Mouse (Mus musculus) embryonic facial prominence, embryonic 10.5 days (tissue): ENCODE results near the gene Esx1. TPM values are rescaled to one million over a fixed set of nuclear protein-coding genes. Genes with fewer than 3 reads are reported as not detected.

Source experiments
- DNase-seq: peaks from one replicate; pipeline ENCODE4 v3.0.0-alpha.2; 2017; ENCODE audit warnings: low spot score
- H3K27ac ChIP-seq: fragments of 300-500 bp; sonication (generic); replicated peaks from 2 replicates; pipeline ENCODE4 v1.5.1; 2016; ENCODE audit warnings: mild to moderate bottlenecking
- H3K27me3 ChIP-seq: fragments of 300-500 bp; sonication (generic); replicated peaks from 2 replicates; pipeline ENCODE4 v1.6.1; 2016; ENCODE audit warnings: low read depth, mild to moderate bottlenecking; ENCODE audit not compliant: poor library complexity, severe bottlenecking
- H3K36me3 ChIP-seq: fragments of 300-500 bp; sonication (generic); replicated peaks from 2 replicates; pipeline ENCODE4 v1.6.1; 2016; ENCODE audit warnings: mild to moderate bottlenecking, moderate library complexity
- H3K4me1 ChIP-seq: fragments of 300-500 bp; sonication (generic); 2 replicates; pipeline ENCODE4 v1.6.1; 2016
- H3K4me3 ChIP-seq: fragments of 300-500 bp; sonication (generic); 2 replicates; pipeline ENCODE4 v1.5.1; 2016; ENCODE audit warnings: mild to moderate bottlenecking, moderate library complexity
- H3K9me3 ChIP-seq: fragments of 300-500 bp; sonication (generic); 2 replicates; pipeline ENCODE4 v1.6.1; 2016; ENCODE audit warnings: mild to moderate bottlenecking
- WGBS: fragments of 180-500 bp; shearing (Covaris S2); methylation state at CpG from one replicate; pipeline ENCODE4 v1.1.7; 2016; 5-methylcytosine and 5-hydroxymethylcytosine counted together
- polyA plus RNA-seq: library from polyadenylated mRNA; unstranded; fragments of >200 nt; fragmentation: Nextera tagmentation; extraction: Ambion mirVana; gene quantifications from 2 replicates; pipeline ENCODE4 v1.2.1, GENCODE M21; 2016

Gene Esx1
- polyA plus RNA-seq, 1 experiment from 2014 or later = not detected

DNA sequence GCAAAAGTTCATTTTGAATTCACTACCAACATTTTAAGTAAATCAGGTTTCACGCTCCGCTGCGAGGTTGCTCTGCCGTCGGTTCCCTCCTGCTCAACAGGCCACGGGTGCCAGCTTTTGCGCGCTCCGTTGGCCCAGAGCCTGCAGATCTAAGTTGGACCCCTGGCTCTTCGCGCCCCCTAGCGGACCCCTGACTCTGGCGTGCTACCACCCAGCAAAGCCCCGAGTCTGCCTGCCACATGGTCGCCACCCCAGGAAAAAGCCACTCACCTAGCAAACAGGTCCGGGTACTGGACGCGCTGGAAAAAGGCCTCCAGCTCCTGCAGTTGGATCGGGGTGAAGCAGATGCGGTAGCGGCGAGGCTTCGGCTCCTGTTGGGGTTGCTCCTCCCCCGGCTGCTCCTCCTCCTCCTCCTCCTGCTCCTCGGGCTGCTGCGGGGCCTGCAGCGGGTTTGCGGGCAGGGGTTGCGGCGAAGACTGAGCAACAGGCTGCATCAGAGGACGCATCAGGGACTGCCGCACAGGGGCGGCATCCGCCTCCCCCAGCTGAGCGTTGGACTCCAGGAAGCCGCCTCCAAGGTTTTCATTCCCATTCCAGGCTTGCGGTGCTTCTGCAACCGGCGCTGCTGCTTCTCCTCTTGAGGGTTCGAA is 3.7 kb downstream of the Esx1 start:
- peak overlapping the region; percentile 26; the same call in 1 of the 2 replicates for H3K4me3 ChIP-seq
- WGBS = 17% methylated on average over 40 of the region's 40 CpGs
- DNase-seq = peak; percentile 84

DNA sequence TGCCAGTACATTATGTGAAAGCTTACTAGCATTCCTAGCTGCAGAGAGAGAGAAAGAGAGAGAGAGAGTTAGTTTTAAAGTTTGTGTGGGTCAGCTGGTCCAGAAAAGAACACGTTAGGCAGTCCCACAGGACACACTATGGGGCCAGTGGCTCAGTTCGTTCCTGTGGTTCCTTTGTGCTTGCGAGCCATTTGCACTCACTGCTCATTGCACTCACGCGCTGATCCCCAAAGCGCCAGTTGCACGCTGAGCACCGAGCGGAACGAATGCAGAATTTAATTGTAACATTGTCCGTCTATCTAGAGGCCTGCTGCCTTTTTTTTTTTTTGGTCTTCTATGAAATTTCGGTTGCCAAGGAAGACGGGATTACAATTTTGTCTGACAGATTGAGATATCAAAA is 15.4 kb downstream of the Esx1 start:
- Histone ChIP-seq H3K36me3 (no peaks in the 10 kb centered on the region), H3K27ac (no peak overlapping the region), H3K4me3 (no peak overlapping the region), H3K4me1 (no peaks in the 10 kb centered on the region), H3K27me3 (peaks cover 51% of the 10 kb centered on the region), H3K9me3 (no peaks in the 10 kb centered on the region)
- DNase-seq = no peak
- 13% methylated on average over 13 of the region's 13 CpGs for WGBS

More for the DNA sequence above, 3.7 kb downstream of the Esx1 start:
- Histone ChIP-seq H3K36me3 (no peaks in the 10 kb centered on the region), H3K4me1 (no peaks in the 10 kb centered on the region), H3K9me3 (peaks cover 3% of the 10 kb centered on the region; the same call in 1 of the 2 replicates), H3K27me3 (peaks cover 96% of the 10 kb centered on the region), H3K27ac (no peak overlapping the region)

DNA sequence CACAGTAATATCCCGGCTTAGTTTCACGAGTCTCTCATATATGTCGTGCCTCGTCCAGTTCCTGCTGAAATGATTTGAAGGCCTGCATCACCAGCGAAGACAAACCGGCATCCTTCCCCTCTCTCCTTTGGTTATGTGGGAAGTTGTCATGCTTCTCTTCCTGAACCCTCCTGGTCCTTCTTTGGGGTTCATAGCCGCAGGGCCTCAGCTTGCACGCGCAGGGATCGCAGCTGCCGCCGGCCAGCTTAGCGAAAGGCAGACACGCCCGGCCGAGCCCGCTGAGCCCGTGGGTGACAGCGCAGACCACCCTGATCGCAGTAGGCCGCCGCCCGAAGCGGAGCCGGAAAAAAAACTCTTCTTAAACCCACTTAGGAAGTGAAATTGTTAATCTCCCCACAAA is 17.4 kb downstream of the Esx1 start:
- Histone ChIP-seq H3K9me3 (no peaks in the 10 kb centered on the region), H3K4me1 (no peaks in the 10 kb centered on the region), H3K36me3 (no peaks in the 10 kb centered on the region), H3K27me3 (peaks cover 71% of the 10 kb centered on the region), H3K4me3 (no peak overlapping the region), H3K27ac (no peak overlapping the region)
- 22% methylated on average over 25 of the region's 25 CpGs for WGBS
- peak; percentile 33 for DNase-seq

Other genes with a start within 250 kb of the Esx1 start
- not detected in 2 replicates for gene H2bfm, start 194.8 kb downstream of the Esx1 start, polyA plus RNA-seq
- 50.6 and 62.9 TPM in 2 replicates for gene Tmsb15b2, start 146.6 kb downstream of the Esx1 start, polyA plus RNA-seq
- 4.7 and 5.7 TPM in 2 replicates for gene Tmsb15l, start 145.2 kb downstream of the Esx1 start, polyA plus RNA-seq
- 22.7 and 25.2 TPM in 2 replicates for gene Tmsb15b1, start 145.2 kb downstream of the Esx1 start, polyA plus RNA-seq
- gene Zcchc18, start 128.9 kb downstream of the Esx1 start, polyA plus RNA-seq = 32.5 and 39.2 TPM in 2 replicates
- gene Slc25a53, start 83.8 kb downstream of the Esx1 start, polyA plus RNA-seq = 14.0 and 14.3 TPM in 2 replicates
- 16.6 and 16.9 TPM in 2 replicates for gene Fam199x, start 72.5 kb downstream of the Esx1 start, polyA plus RNA-seq